In genomic region chr17:49540706-49541105, GRCm38 (mm10) we compare ENCODE assay signal across 23 mouse cellular contexts. TPM values are rescaled to one million over a fixed set of nuclear protein-coding genes. Genes with fewer than 3 reads are reported as not detected.
DNase-seq lines count a peak whose midpoint lies in the region; ATAC-seq lines count a peak whose summit lies in the region.
"Had no signal": no experiment of that assay in that cellular context is flagged by ENCODE, and none has a peak within 500 bp of the region (broad histone marks: within the 10 kb centered on the region; RNA-seq: fewer than 3 reads in every experiment).

No protein-coding gene starts in this region.

- WGBS in forebrain, embryonic 12.5 days = 75% methylated on average over 14 of the region's 14 CpGs
- WGBS in forebrain, embryonic 11.5 days = 68% methylated on average over 14 of the region's 14 CpGs
- 30% methylated on average over 14 of the region's 14 CpGs for WGBS in embryonic facial prominence, embryonic 13.5 days
- 42% methylated on average over 14 of the region's 14 CpGs for WGBS in limb, embryonic 13.5 days
- 57% methylated on average over 14 of the region's 14 CpGs for WGBS in kidney, embryonic 16.5 days

- no peak overlapping the region for H3K4me3 ChIP-seq in forebrain, embryonic 12.5 days (replicated peaks)
- no peak overlapping the region for H3K4me3 ChIP-seq in forebrain, embryonic 11.5 days (ENCODE audit: low read depth, low read length)
- no peak overlapping the region for H3K4me3 ChIP-seq in embryonic facial prominence, embryonic 13.5 days
- no peak overlapping the region for H3K4me3 ChIP-seq in limb, embryonic 13.5 days
- no peak overlapping the region for H3K4me3 ChIP-seq in kidney, embryonic 16.5 days (ENCODE audit: low read length)
- H3K4me3 ChIP-seq: hindbrain, embryonic 13.5 days; intestine, embryonic 15.5 days; kidney, embryonic 15.5 days; liver, embryonic 15.5 days; myocyte had no signal

- no peak overlapping the region for H3K4me2 ChIP-seq in forebrain, embryonic 12.5 days
- H3K4me2 ChIP-seq in forebrain, embryonic 11.5 days (ENCODE audit: low read depth, low read length, severe bottlenecking) = no peak overlapping the region
- H3K4me2 ChIP-seq in embryonic facial prominence, embryonic 13.5 days = peak overlapping the region; percentile 42
- H3K4me2 ChIP-seq in limb, embryonic 13.5 days (replicated peaks) = 0 out of 2 replicates have a peak overlapping the region, but pooled peaks have one; percentile 14
- H3K4me2 ChIP-seq in kidney, embryonic 16.5 days (replicated peaks; ENCODE audit: low read depth, low read length) = no peak overlapping the region
- H3K4me2 ChIP-seq: hindbrain, embryonic 13.5 days; intestine, embryonic 15.5 days; kidney, embryonic 15.5 days; liver, embryonic 15.5 days had no signal

- DNase-seq in forebrain, embryonic 11.5 days (ENCODE audit: low spot score) = no peak
- peak; percentile 50 for DNase-seq in embryo, embryonic 10.5 days (ENCODE audit: low spot score)
- no peak for DNase-seq in urinary bladder, postnatal 36 days (ENCODE audit: low spot score in 2 of 2)
- DNase-seq in urinary bladder, adult 18-20 months (ENCODE audit: low spot score in 2 of 2) = no peak
- DNase-seq: adrenal gland, postnatal 36 days; cerebellum, adult 11-12 months; cerebellum, postnatal 36 days; gastrocnemius, postnatal 36 days; midbrain, embryonic 14.5 days; right cerebral cortex, postnatal 25 days; thymus, postnatal 36 days had no signal

- H3K9ac ChIP-seq in forebrain, embryonic 12.5 days = no peak overlapping the region
- no peak overlapping the region for H3K9ac ChIP-seq in forebrain, embryonic 11.5 days (ENCODE audit: low read length)
- H3K9ac ChIP-seq in embryonic facial prominence, embryonic 13.5 days = peak overlapping the region; percentile 7; the same call in 1 of the 2 replicates
- H3K9ac ChIP-seq in limb, embryonic 13.5 days = no peak overlapping the region
- H3K9ac ChIP-seq in kidney, embryonic 16.5 days (replicated peaks; ENCODE audit: low read length) = no peak overlapping the region
- H3K9ac ChIP-seq: hindbrain, embryonic 13.5 days; intestine, embryonic 15.5 days; kidney, embryonic 15.5 days; liver, embryonic 15.5 days had no signal

- peaks cover 27% of the 10 kb centered on the region for H3K4me1 ChIP-seq in forebrain, embryonic 12.5 days
- H3K4me1 ChIP-seq in forebrain, embryonic 11.5 days (replicated peaks; ENCODE audit: control insufficient read depth, insufficient read depth, low read length) = no peaks in the 10 kb centered on the region; the same call in 1 of the 2 replicates
- peaks cover 60% of the 10 kb centered on the region for H3K4me1 ChIP-seq in embryonic facial prominence, embryonic 13.5 days
- peaks cover 47% of the 10 kb centered on the region for H3K4me1 ChIP-seq in limb, embryonic 13.5 days
- peaks cover 22% of the 10 kb centered on the region for H3K4me1 ChIP-seq in kidney, embryonic 16.5 days (ENCODE audit: insufficient read depth, low read length)
- H3K4me1 ChIP-seq: liver, embryonic 15.5 days had no signal

- no peaks in the 10 kb centered on the region for H3K9me3 ChIP-seq in forebrain, embryonic 12.5 days
- H3K9me3 ChIP-seq in forebrain, embryonic 11.5 days (ENCODE audit: control insufficient read depth, low read length) = no peaks in the 10 kb centered on the region
- H3K9me3 ChIP-seq in embryonic facial prominence, embryonic 13.5 days = no peaks in the 10 kb centered on the region
- H3K9me3 ChIP-seq in limb, embryonic 13.5 days = no peaks in the 10 kb centered on the region
- H3K9me3 ChIP-seq in kidney, embryonic 16.5 days (ENCODE audit: low read length) = no peaks in the 10 kb centered on the region
- H3K9me3 ChIP-seq: hindbrain, embryonic 13.5 days; intestine, embryonic 15.5 days; kidney, embryonic 15.5 days; liver, embryonic 15.5 days had no signal

- ATAC-seq in forebrain, embryonic 12.5 days (ENCODE audit: low FRiP score) = no peak
- ATAC-seq in forebrain, embryonic 11.5 days (replicated peaks; ENCODE audit: low FRiP score) = no peak
- ATAC-seq in embryonic facial prominence, embryonic 13.5 days (ENCODE audit: insufficient number of reproducible peaks, insufficient read depth, low FRiP score, low TSS enrichment, low read depth) = peak; percentile 69; the same call in 1 of the 2 replicates
- ATAC-seq in limb, embryonic 13.5 days (ENCODE audit: low FRiP score, low read depth) = 0 out of 2 replicates have a peak, but pooled peaks have one; percentile 16
- ATAC-seq in kidney, embryonic 16.5 days (ENCODE audit: low FRiP score, low TSS enrichment) = no peak
- ATAC-seq: forebrain, embryonic 16.5 days; intestine, embryonic 15.5 days had no signal

- H3K36me3 ChIP-seq in forebrain, embryonic 12.5 days (replicated peaks) = no peaks in the 10 kb centered on the region
- H3K36me3 ChIP-seq in forebrain, embryonic 11.5 days (ENCODE audit: control insufficient read depth, insufficient read depth, low read length) = no peaks in the 10 kb centered on the region
- peaks cover 11% of the 10 kb centered on the region for H3K36me3 ChIP-seq in embryonic facial prominence, embryonic 13.5 days
- no peaks in the 10 kb centered on the region for H3K36me3 ChIP-seq in limb, embryonic 13.5 days
- H3K36me3 ChIP-seq in kidney, embryonic 16.5 days (ENCODE audit: insufficient read depth, low read length) = no peaks in the 10 kb centered on the region
- H3K36me3 ChIP-seq: G1E; hindbrain, embryonic 13.5 days; intestine, embryonic 15.5 days; kidney, embryonic 15.5 days; liver, embryonic 15.5 days had no signal

- 0 out of 2 replicates have a peak, but pooled peaks cover 4% of the 10 kb centered on the region for H3K27me3 ChIP-seq in forebrain, embryonic 12.5 days
- no peaks in the 10 kb centered on the region for H3K27me3 ChIP-seq in forebrain, embryonic 11.5 days (ENCODE audit: control insufficient read depth, insufficient read depth, low read length)
- no peaks in the 10 kb centered on the region for H3K27me3 ChIP-seq in embryonic facial prominence, embryonic 13.5 days
- no peaks in the 10 kb centered on the region for H3K27me3 ChIP-seq in limb, embryonic 13.5 days
- H3K27me3 ChIP-seq in kidney, embryonic 16.5 days (ENCODE audit: insufficient read depth, low read length) = no peaks in the 10 kb centered on the region
- H3K27me3 ChIP-seq: hindbrain, embryonic 13.5 days; intestine, embryonic 15.5 days; kidney, embryonic 15.5 days; liver, embryonic 15.5 days had no signal

- 0 out of 2 replicates have a peak overlapping the region, but pooled peaks have one; percentile 36 for H3K27ac ChIP-seq in forebrain, embryonic 12.5 days
- no peak overlapping the region for H3K27ac ChIP-seq in forebrain, embryonic 11.5 days (ENCODE audit: low read depth, low read length)
- peak overlapping the region; percentile 91 for H3K27ac ChIP-seq in embryonic facial prominence, embryonic 13.5 days
- H3K27ac ChIP-seq in limb, embryonic 13.5 days = peak overlapping the region; percentile 45
- H3K27ac ChIP-seq in kidney, embryonic 16.5 days (ENCODE audit: low read length) = no peak overlapping the region
- H3K27ac ChIP-seq: hindbrain, embryonic 13.5 days; intestine, embryonic 15.5 days; kidney, embryonic 15.5 days; liver, embryonic 15.5 days; macrophage had no signal

RNA-seq across cellular contexts. Expression of gene Daam2, which starts 23.4 kb away (rescaled TPM):
- 1.5 and 2.0 TPM in 2 replicates for polyA plus RNA-seq in forebrain, embryonic 12.5 days (2016; fragmentation: Nextera tagmentation; extraction: Ambion mirVana)
- 1.5 and 1.9 TPM in 2 replicates for polyA plus RNA-seq in forebrain, embryonic 11.5 days (2014; fragmentation: Nextera tagmentation; extraction: Ambion mirVana)
- polyA plus RNA-seq in embryonic facial prominence, embryonic 13.5 days (2015; fragmentation: Nextera tagmentation; extraction: Ambion mirVana) = 17.3 and 22.2 TPM in 2 replicates
- polyA plus RNA-seq in limb, embryonic 13.5 days (2015; fragmentation: Nextera tagmentation; extraction: Ambion mirVana) = 12.5 and 14.7 TPM in 2 replicates
- 6.7 and 8.1 TPM in 2 replicates for polyA plus RNA-seq in kidney, embryonic 16.5 days (2015; fragmentation: Nextera tagmentation; extraction: Ambion mirVana)
- polyA plus RNA-seq: G1E had no signal

Comparison
In these comparisons a context has a peak if more than half of its experiments do, and no peak if none do; other contexts are left out.
1. H3K27ac ChIP-seq: peak in forebrain, embryonic 12.5 days (single experiment), embryonic facial prominence, embryonic 13.5 days (single experiment) and limb, embryonic 13.5 days (single experiment); none in forebrain, embryonic 11.5 days (single experiment) and kidney, embryonic 16.5 days (single experiment).
2. ATAC-seq: peak in embryonic facial prominence, embryonic 13.5 days (single experiment) and limb, embryonic 13.5 days (single experiment); none in forebrain, embryonic 12.5 days (single experiment), forebrain, embryonic 11.5 days (single experiment) and kidney, embryonic 16.5 days (single experiment).
3. H3K4me2 ChIP-seq: peak in embryonic facial prominence, embryonic 13.5 days (single experiment) and limb, embryonic 13.5 days (single experiment); none in forebrain, embryonic 12.5 days (single experiment), forebrain, embryonic 11.5 days (single experiment) and kidney, embryonic 16.5 days (single experiment).